Mouse (Mus musculus) bone marrow macrophage, adult 2 months (primary cell): ENCODE results near the gene Creb5. TPM values are rescaled to one million over a fixed set of nuclear protein-coding genes. Genes with fewer than 3 reads are reported as not detected.
A peak's percentile ranks its signal among the peaks of the same experiment; 100 is the strongest.

Experiments used
- H3K27ac ChIP-seq: 2 replicates; pipeline ENCODE4 v1.5.1; 2012; ENCODE audit warnings: low read depth, low read length; ENCODE audit not compliant: insufficient read depth
- H3K4me1 ChIP-seq: 2 replicates; pipeline ENCODE4 v1.6.1; 2012; ENCODE audit warnings: low read length; ENCODE audit not compliant: control insufficient read depth, insufficient read depth
- H3K4me3 ChIP-seq: 2 replicates; pipeline ENCODE4 v1.5.1; 2012; ENCODE audit warnings: mild to moderate bottlenecking, low read length, moderate library complexity; ENCODE audit not compliant: insufficient read depth
- CTCF ChIP-seq: IDR thresholded peaks from 2 replicates; pipeline ENCODE4 v1.5.1; 2012; ENCODE audit warnings: low read depth, mild to moderate bottlenecking, low read length, moderate library complexity
- POLR2A ChIP-seq: IDR thresholded peaks from 2 replicates; pipeline ENCODE4 v1.6.1; 2012; ENCODE audit warnings: mild to moderate bottlenecking, low read depth, low read length, borderline replicate concordance
- polyA plus RNA-seq: library from polyadenylated mRNA; stranded (reverse); fragments of >200 nt; gene quantifications from 2 replicates; pipeline ENCODE4 v1.2.4, GENCODE M21; 2012; ENCODE audit not compliant: missing spikeins, insufficient read depth, insufficient read length

The Creb5 gene
- polyA plus RNA-seq, 1 experiment: 26.2 TPM

GRCm38 (mm10) chr6:53556050-53556449 lies 269.0 kb downstream of the Creb5 start:
- H3K4me3 ChIP-seq: no peak overlapping the region

DNA sequence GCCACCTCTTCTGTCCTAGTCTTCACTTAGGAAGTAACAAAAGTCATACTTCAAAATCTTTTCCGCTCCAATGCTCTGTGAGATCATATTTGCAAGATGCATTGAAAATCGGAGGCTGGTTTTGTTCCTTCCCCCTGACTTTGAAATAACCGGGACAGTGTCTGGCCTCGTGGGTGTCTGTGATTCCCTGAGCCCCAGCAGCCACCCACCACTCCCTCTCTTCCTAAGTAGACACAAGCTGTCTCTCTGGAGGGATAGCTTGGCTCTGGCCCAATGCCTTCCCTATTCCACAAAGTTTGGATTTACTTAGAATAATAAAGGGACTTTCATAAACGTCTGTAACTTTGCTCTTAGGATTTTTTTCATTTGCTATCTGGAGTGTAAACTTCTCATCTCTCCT lies 273.9 kb downstream of the Creb5 start:
- TF ChIP-seq CTCF (no peak), POLR2A (no peak)
- no peak overlapping the region for H3K4me3 ChIP-seq
- H3K4me1 ChIP-seq: no peaks in the 10 kb centered on the region
- no peak overlapping the region for H3K27ac ChIP-seq

More at GRCm38 (mm10) chr6:53556050-53556449, 269.0 kb downstream of the Creb5 start:
- H3K27ac ChIP-seq: no peak overlapping the region
- no peaks in the 10 kb centered on the region for H3K4me1 ChIP-seq
- TF ChIP-seq POLR2A: no peak
- no peak for TF ChIP-seq CTCF

DNA sequence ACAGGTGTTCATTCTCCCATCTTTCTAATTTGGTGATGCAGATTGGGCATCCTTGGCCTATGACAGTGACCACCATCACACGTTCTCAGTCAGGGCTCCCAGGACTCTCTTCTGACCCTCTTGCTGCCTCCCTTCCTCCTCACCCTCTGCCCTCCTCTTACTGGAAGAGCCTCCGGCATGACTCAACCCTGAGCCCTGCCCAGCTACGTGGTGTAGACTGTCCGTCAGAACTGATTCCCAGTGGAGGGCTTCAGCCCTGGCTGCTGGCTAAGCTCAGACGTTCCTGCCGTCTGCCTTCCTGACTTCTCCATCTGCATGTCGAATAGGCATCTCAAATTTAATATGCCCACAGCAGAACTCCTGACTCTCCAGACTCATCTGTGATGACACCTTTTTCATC lies 275.5 kb downstream of the Creb5 start:
- H3K4me1 ChIP-seq: peaks cover 8% of the 10 kb centered on the region
- H3K4me3 ChIP-seq: no peak overlapping the region
- no peak for TF ChIP-seq CTCF
- no peak for TF ChIP-seq POLR2A
- H3K27ac ChIP-seq: no peak overlapping the region

GRCm38 (mm10) chr6:53563546-53564185 lies 276.6 kb downstream of the Creb5 start:
- no peak overlapping the region for H3K27ac ChIP-seq
- no peak overlapping the region for H3K4me3 ChIP-seq
- H3K4me1 ChIP-seq: peaks cover 14% of the 10 kb centered on the region
- no peak for TF ChIP-seq CTCF
- TF ChIP-seq POLR2A: no peak

DNA sequence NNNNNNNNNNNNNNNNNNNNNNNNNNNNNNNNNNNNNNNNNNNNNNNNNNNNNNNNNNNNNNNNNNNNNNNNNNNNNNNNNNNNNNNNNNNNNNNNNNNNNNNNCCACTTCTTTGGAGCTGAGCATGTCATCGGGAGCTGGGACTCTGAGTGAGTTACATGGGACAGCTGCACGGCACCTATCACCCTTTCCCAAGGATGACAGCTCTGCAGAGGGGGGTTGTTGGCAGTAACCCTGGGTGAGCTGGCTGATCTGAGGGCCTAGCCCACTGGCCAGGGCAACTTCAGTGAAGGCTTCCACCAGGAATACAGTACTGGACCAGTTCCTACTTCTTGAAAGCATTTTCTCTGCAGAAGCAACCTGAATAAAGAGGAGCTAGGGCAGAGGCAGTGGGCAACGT lies 282.4 kb downstream of the Creb5 start:
- H3K4me3 ChIP-seq: no peak overlapping the region
- TF ChIP-seq POLR2A (no peak), CTCF (no peak)
- H3K4me1 ChIP-seq: peaks cover 49% of the 10 kb centered on the region
- no peak overlapping the region for H3K27ac ChIP-seq

DNA sequence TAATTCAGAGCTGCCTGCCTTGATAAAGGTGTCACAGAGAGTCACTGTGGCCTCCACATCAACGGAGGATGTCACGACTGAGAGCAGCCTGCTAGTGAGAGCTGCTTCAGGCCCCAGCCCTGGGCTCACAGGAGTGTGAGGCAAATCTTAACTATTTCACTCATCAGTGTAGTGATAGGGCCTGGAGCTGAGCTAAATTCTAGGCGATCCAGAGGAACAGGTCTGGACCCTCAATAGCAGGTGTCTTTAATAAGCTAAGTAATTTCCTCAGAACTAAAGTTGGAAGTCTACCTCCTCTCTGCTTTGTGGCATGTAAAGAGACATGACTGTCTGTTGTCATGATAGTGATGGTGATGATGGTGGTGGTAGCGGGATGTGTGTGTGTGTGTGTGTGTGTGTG lies 283.8 kb downstream of the Creb5 start:
- TF ChIP-seq CTCF (no peak), POLR2A (no peak)
- H3K4me3 ChIP-seq: no peak overlapping the region
- peak overlapping the region; percentile 92 for H3K27ac ChIP-seq
- peaks cover 61% of the 10 kb centered on the region for H3K4me1 ChIP-seq

DNA sequence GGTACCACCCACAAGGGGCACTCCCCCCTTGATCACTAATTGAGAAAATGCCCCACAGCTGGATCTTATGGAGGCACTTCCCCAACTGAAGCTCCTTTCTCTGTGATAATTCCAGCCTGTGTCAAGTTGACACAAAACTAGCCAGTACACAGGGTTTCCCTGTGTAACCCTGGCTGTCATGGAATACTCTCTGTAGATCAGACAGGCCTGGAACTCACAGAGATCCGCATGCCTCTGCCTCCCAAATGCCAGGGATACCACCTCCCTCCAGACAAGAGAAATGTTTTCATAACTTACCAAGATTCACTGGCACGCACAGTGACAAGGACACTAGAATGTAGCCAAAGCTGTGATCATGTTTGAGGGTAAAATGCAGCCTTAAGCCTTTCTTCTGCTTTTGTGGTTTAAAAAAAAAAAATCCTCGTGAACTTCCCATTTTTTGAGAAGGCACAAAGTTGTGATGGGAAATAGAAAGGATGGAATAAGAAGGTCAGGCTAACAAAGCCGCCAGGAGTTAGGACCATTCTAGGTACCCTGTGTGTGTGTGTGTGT lies 284.6 kb downstream of the Creb5 start:
- TF ChIP-seq CTCF: no peak
- no peak for TF ChIP-seq POLR2A
- Histone ChIP-seq H3K27ac (peak overlapping the region; percentile 92), H3K4me3 (no peak overlapping the region), H3K4me1 (peaks cover 66% of the 10 kb centered on the region)

DNA sequence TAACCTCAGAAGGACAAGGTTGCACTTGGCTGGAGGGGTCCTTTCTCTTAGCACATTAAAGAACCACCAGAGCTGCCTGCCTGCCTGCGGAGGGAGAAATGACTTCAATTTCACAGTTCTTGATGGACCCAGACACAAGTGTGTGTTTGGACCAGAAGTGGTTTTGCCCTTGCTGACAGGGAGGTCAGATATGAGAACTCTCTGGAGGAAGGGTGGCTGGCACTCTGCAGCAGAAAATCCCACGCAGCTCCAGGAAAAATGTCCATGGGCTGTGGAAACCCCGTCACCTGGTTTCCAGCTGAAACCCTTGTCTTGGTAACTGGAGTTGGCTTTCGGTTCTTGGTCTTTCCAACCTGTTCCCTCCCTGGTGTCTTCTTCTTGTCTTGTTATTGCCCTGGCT lies 285.4 kb downstream of the Creb5 start:
- TF ChIP-seq POLR2A (no peak), CTCF (no peak)
- H3K4me3 ChIP-seq: no peak overlapping the region
- peak overlapping the region; percentile 84 for H3K27ac ChIP-seq
- H3K4me1 ChIP-seq: peaks cover 69% of the 10 kb centered on the region

- TF ChIP-seq POLR2A: no peak
- TF ChIP-seq CTCF: no peak
- peak overlapping the region; percentile 84 for H3K27ac ChIP-seq
- H3K4me3 ChIP-seq: peak overlapping the region; percentile 69
- peaks cover 66% of the 10 kb centered on the region for H3K4me1 ChIP-seq
These were observed 286.1 kb downstream of the Creb5 start for GRCm38 (mm10) chr6:53572979-53573710.

- TF ChIP-seq CTCF: no peak
- TF ChIP-seq POLR2A: no peak
- Histone ChIP-seq H3K4me1 (peaks cover 64% of the 10 kb centered on the region), H3K4me3 (peak overlapping the region; percentile 69), H3K27ac (no peak overlapping the region)
These were observed 286.6 kb downstream of the Creb5 start for GRCm38 (mm10) chr6:53573711-53574065.
